Mouse (Mus musculus) inflammation-experienced regulatory T-cells, adult 6 months (primary cell): ENCODE measurements at regions not wholly inside any gene's neighbourhood (a gene's known extent, or its start where the extent isn't known, plus 50 kb on each side); places are given as distances from the start of the nearest gene placed in this dataset.

Source experiments
- ATAC-seq: one replicate; pipeline ENCODE4 v1.8.0; 2017

DNA sequence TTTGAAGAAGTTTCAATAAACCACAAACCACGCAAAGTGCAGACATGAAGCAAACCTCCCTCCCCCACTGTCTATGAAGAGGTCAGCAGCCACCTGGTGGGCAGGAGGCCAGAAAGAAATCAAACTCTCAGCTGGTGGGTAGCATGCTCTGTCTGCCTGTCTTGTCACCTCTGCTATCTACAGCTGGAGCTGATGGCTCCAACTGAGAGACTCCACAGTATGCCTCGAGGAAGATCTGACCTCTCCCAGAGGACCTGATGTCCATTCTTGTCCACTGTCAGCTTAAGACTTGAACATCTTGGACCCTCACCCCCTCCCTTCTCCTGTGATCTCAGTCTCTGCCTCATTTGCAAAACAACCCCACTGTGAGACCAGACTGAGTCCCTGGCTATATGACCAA lies 585.0 kb upstream of the Cdh11 start:
- ATAC-seq: no peak

DNA sequence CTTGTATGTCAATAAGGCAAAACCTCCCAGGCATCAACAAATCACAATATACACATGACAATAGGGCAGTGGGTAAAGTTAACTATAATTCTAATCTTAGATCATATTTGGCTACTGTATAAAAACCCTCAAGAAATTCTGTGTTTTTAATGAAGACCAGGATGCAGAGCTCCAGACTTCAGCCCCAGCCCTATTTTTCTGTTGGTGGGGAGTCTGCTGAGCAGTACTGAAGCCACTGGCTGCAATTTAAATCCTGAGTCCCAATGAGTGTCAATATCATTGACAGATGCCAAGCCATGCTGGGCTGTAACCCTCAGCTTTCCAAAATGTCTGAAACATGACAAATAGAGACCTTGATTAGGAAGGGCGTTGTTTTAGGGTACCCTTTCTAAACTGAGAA lies 587.6 kb upstream of the Cdh11 start:
- no peak for ATAC-seq

DNA sequence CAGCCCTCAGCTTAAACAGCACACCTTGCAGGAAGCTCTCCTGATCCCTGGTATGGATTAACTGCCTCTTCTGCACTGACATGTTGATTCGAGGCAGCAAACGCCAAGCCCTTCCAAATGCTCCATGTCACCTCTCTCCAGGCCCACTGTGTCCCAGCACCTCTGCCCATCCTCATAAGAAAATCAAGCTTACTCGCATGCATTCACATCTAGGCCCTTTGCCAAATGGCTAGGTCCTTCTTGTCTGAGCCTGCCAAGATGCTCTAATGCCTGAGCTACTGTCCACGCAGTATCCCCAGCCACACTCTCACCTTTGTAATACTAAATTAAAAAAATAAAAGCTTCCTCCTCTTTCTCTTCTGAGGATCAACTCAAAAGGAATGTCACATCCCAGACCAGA lies 588.7 kb upstream of the Cdh11 start:
- no peak for ATAC-seq

DNA sequence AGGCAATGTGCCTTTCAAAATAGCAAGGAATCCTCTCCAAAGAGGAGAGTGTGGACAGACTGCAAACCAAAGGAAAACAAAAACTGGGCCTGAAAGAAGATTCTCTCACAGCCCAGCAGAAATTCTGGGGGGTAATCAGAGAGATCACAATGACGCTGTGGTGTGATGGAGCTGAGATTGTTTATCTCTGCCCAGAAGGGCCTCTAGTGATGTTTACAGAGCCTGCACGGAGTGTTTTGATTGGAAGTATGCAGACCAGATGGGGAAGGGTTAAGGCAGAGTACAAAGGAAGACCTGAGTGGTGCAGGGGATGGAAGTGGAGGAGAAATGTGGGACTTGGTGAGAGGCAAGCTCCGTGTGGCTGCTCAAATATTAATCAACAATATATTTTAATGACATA lies 593.1 kb upstream of the Cdh11 start:
- ATAC-seq: no peak

DNA sequence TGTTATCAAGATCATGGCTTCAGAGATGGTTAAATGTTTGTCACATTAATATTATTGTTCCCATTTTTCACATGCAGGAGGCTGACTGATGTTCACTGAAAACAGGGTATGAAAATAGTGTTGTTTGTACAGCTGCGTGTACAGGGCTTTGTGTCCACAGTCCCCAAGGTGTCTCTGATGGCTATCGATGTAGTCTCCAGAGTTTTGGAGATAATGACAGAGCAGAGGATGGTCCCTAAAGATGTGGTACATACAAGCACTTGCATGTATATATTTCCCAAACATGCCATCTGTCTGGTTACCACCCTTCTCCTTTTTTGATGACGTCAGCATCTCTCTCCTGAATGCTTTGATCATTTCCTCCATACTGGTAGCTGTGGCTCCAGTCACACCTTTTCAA lies 596.1 kb upstream of the Cdh11 start:
- ATAC-seq: no peak

DNA sequence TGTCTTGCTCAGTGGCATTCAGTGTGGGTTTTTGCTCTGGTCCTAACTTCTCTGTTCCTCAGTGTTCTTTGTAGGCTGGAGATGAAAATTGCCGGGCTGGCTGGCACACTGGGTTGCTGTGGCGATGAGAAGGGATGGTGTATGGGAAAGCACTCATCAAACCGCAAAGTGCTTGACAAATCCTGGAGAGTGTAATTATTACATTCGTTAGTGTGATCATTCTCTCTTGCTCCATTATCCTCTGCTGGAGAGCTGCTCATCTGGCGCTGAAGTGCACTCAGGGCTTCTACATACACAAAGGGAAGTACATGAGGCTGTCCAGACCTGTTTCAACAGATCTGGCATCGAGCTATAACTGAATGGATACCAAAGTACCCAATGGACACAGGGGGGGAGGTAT lies 605.9 kb upstream of the Cdh11 start:
- ATAC-seq: no peak

DNA sequence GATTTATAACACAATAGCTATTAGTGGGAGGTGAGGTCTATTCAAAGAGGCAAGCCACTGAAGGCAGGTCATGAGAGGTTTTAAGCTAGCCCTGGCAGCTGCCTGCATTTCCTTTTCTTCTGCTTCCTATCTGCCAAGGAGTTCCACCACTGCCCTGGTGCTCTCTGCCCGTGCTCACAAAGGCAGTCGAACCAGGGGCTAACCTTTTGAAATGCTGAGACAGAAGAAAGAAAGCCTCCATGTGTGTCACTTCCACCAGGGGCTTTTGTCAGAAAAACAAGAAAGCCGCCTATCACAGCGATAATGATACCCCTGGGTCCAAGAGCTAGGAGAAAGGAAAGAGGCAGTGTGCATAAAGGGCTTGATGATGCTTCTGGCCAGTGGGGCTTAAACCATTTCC lies 609.9 kb upstream of the Cdh11 start:
- no peak for ATAC-seq

DNA sequence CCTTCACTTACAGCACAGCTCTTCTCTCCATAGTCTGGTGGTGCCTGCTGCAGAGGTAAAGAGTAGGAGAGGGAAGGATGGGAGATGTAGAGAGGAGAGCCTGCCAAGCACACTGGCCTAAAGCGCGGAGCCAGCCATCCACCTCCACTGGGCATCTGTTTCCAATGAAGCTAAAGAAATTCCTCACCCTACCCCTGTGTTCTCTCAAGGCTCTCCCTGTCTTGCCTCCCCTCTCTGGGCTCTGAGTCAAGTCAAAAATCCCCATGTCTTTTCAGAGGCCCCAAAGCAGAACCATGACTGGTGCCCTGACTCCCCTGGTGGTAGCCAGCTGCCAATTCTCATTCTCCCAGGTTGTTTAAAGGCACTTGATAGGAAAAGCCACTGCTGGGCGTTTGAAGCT lies 612.7 kb upstream of the Cdh11 start:
- ATAC-seq: no peak

DNA sequence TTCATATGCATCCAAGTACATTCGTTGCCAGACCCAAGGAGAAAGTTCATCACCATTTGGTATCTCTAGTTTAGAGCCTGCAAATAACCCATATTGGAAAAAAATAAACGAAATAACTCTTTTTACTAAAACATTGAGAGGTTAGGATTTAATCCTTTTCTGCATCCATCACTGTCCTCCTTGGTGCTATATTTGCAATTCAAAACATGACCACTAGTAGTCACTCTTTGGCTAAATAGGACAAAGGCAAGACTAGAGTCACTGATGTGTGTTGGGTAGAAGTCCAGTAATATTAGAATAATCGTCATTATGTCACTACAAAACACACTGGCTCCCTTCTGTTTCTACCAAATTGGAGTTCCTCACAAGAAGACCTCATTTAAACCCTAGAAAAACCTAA lies 614.0 kb upstream of the Cdh11 start:
- no peak for ATAC-seq

DNA sequence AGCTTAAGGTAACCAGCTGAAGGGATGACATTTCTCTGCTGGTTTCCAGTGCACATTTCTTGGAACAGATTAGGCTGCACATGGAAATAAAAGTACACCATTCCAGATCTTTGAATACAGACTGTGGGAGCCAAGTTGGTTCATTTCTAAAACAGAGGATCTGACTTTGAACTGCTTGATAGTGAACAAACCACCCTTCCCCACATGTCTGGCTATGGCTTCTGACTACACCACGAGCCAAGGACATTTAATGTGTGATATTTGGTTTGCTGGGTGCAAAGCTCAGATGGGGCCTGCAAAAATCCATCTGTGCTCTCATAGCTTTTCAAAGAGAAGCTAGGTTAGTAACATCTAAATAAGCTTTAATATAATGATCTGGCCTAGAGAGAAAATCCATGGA lies 614.7 kb upstream of the Cdh11 start:
- ATAC-seq: no peak

DNA sequence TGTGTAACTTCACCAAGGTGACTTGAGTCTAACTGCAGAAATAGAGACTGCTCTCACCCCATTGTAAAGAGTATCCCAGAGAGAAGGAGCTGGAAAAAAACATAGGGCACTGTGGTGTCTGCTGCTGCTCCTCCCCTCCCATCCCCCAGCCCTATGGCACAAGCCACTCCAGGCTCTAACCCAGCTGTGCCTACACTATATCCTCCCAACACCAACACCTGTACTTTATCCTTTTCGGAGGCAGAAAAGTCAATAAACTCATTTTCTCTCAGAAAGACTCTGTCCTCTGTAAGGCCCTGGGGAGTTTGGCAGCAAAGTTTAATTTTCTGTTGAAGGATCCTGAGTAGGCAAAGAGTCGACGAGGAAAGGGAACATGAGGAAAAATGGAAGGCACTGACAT lies 617.3 kb upstream of the Cdh11 start:
- no peak for ATAC-seq

DNA sequence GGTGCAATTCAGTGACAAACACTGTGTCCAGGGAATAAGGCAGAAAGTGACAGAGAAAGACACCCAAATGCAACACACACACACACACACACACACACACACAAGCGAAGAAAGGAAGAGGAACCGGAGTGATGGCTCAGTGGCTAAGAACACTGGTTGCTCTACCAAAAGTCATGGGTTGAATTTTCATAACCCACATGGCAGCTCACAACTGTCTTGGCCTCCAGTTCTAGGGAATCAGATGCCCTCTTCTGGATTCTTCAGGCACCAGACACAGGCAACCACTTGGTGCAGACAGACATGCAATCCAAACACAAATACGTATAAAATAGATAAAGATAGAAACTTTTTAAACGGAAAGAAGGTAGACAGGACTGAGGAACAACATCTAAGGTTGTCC lies 618.4 kb upstream of the Cdh11 start:
- ATAC-seq: no peak

DNA sequence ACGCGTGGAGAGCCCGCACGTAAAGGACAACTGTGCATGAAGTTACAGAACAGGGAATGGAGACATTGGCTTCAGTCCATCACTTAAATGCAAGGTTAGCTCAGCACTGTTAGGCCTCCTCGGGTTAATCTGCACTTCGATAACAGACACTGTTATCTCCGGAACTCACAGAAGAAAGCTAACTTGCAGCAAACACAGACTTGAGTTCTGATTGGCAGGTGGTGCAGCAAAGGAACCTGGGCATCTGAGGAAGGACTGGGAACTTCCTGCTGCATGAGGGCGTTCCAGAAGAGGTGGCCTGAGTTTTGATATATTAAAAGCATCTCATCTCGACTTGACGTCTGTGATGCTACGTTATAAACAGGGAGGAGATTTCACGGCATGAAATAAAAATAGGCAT lies 620.3 kb upstream of the Cdh11 start:
- no peak for ATAC-seq

DNA sequence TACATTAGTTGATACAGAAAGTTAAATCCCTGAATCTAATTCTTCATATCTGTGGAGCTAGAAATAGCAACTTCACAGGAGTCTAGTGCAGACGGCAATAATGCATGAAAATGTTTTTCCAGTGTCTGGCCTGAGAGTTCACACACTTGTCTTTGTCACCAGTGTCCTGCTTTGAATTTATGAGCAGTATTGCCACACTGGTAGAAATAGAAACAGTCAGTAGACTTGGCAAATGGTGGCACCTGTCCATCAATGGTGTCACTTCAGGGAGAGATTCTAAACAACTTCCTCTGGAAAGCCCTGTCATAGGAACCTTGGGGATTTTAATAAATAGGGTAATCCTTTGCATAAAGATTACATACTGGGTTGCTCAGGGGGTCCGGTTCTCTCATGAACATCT lies 621.5 kb upstream of the Cdh11 start:
- ATAC-seq: no peak

DNA sequence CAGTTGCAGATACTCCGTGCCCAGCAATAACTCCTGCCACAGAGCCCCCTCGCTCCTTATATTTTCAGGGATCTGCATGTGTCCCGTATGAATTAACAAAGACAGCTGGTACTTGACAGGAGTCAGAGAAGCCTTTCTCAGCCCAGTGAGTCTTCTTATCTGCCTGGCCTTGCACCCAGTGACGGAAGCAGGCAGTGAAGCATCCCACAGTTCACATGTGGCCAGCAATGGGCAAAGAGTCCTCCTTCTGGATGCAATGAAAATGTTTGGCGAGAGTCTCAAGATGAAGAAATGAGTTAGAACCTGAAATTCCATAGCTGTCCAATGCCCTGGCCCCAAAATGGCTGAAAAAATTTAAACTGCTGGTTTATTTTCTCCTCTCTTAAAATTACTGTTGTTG lies 622.2 kb upstream of the Cdh11 start:
- no peak for ATAC-seq

DNA sequence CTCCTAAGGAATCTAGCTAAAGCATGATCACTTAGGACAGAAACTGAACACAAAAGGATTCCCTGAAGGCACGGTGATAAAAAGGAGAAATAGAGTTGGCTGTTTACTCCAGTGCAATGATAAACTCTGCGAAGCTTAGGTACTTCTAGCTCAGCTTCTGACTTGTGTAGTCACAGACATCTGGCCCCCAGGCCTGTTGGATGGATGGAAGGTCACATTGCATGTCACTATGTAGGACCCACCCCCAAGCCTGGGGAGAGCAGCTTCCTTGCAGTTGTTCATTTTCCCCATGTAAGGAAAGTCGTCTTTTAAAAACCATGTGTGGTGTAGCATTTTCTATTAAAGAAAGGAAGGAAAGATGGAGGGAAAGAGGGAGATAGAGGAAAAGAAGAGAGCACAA lies 623.0 kb upstream of the Cdh11 start:
- ATAC-seq: no peak

DNA sequence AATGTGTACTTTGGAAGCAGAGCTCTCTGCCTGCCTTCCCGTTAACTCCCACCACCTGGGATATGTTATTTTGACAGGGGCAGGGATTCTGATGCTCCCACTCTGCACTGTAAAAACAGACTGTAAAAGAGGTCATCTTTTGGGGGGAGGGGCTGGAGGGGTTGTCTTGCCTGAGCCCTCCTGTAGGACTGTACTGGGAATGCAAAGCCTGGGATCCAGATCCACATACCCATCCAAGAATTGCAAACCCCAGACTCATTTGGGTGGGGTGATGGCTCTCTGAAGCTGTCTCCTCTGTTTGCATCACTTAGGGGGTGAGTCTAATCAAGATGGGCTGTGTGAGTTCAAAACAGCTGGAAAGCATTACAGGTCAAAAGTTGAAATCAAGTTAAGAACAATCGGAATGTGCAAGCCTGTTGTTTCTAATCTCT lies 623.7 kb upstream of the Cdh11 start:
- ATAC-seq: no peak

DNA sequence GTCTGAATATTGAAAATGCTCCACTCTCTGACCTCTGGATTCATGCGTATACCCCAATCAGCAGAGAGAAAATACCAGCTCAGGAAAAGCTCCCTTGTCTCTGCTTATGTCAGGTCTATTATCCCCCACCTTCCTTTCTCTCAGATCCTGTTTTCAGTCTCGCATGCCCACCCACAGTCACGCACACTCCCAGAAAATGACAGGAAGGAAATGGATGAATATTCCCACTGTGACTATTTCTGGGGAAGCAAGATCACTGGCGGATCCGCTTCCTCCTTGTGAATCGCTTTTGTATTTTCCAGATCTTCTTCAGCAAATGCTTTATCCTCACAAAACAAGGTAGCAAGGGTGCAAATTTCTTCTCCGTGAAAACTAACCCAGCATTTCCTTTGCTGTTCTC lies 627.3 kb upstream of the Cdh11 start:
- ATAC-seq: no peak

DNA sequence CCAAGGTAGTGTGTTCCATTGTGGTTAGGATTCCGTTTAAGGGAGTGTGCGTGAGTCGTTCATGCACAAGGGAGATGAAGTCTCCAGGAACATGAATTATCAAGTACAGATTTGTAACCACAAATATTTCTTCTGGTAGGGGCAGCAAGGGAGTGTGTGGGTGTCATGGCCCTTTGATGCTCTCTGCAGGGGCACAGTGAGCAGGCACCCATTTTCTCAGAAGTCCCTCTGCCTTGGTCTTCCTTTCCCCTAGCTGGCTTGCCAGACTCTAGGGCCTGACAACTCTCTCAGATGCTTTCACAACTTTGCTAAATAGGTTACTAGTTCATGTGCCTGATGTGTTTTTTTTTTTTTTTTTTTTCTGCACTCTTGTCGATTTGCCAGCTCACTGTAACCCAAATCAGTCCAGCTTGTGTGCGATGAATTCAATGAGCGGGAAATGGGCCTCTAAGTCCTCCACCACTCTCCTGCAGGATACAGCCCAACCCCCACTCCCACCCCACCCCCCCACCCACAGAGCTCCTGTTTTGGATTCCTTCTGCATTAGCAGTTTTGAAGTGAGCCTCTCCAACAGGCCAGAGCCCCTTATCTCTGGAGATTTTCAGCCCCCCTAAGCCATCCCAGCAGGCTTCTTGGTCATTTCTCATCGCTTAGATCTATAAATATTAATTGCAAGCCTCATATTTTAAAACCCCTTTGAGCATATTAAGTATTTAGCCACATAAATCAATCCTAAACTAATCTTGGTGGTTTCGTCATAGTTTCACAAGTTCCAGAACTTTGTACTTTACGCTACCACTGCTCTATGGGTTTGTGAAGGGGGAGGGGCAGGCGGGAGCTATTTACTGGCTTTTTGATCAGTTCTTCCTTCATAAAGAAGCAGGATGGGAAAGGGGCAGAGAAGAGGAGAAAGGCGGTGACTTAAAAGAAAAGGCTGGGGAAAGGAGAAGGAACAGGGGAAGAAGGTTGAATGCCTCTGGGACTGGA lies 628.4 kb upstream of the Cdh11 start:
- no peak for ATAC-seq

DNA sequence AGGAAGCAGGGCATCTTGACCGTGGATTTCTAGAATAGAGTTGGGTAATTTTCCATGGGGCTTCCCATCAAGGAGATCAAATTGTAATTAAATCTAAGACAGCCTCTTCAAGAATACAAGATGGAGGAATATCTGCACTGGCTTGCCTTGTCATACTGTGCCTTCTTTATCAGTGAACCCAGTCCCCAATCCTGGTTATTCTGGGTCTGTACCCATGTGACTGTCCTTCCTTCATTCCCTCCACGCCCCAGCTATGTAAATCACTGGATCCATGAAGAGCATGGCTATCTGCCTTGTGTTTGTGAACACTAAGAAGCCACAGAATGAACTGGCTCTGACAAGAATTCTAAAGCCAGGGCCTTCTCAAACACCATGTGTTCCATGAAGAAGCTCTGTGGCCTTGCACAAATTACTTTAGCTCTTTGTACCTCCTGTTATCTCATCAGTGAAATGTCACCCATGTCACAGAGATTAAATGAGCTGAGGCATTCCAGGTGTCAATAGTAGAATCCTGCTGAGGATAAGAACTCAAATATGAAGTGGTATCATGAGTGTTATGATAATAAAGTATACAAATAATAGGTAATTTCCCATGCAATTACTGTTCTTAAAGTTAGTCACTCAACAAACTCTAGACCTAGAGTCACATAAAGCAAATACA lies 637.0 kb upstream of the Cdh11 start:
- ATAC-seq: no peak

DNA sequence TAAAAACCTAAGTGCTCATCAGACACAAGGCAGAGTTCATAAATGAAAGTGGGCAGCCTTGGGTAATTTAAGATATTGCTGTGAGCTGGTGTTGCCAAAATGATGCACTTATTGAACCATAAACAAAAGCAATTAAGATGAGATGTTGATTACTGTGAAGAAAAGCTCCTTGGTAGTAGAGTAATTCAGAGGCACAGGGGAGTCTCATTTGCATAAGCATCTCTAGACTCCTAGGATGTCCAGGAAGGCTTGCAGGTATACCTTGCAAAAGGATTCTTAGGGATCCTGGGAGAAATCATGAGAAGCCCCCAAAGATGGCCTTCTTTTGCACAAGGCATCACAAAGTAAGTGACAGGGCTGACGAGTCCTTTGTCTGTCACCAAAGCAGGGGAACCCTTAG lies 640.5 kb upstream of the Cdh11 start:
- no peak for ATAC-seq

DNA sequence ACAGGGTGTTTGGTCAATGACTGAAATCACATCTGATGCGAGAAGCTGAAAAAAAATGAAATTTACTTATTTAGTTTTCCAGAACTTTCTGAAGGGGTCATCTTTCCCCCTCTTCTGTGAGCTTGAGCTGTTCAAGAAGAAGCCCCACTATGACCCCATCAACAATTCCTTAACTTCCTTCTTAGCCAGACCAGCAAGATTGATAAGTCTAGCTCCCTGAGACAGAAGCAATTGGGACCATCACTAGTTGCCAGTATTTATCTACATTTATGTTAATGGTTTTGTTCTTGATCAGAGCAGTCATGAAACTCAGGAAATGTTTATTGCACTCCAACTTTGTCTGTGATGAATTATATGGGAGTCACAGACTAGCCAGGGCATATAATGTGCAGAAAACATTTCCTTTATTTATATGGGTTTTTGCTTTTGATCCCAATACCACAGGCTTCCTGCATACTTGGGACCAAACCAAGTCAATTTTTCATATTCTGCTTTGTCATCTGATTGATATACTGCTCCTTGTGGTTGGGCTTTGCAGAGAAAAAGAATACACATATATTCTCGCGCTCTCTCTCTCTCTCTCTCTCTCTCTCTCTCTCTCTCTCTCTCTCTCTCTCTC lies 645.5 kb upstream of the Cdh11 start:
- no peak for ATAC-seq

DNA sequence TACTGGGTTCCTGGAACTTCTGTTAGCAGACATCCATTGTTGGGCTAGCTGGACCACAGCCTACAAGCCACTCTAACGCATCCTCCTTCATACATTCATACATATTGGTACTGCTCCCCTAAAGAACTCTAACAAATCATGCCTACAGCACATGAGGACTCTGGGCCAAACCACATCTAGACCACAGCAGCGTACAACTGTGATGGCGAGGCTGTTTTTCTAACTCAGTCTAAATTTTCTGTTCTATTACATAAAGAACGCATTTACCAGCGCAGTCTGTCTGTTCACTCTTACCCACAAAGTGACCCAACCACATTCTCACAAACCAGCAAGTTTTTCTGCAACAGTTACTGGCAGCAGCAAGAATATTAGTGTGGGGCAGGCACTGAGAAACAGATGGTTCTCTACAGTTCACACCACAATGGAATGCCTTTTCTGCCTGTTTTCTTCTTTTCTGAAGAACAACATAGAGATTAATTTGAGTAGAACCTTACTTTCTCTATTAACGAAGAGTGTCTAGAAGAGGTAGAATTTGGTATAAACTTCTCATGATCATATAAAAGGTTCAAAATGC lies 648.2 kb upstream of the Cdh11 start:
- no peak for ATAC-seq
